Mouse (Mus musculus) liver, embryonic 16.5 days (tissue): ENCODE data around the gene Jmjd6. TPM values are rescaled to one million over a fixed set of nuclear protein-coding genes. Genes with fewer than 3 reads are reported as not detected.

ENCODE experiments used
- ATAC-seq: fragments of 200-750 bp; cut with Nextera tagmentation; 2 replicates; pipeline ENCODE4 v1.8.0; 2017; ENCODE audit warnings: low read depth, mild to moderate bottlenecking, moderate number of reproducible peaks, moderate library complexity
- H3K27ac ChIP-seq: fragments of 300-500 bp; sonication (generic); 2 replicates; pipeline ENCODE4 v1.5.1; 2014; ENCODE audit warnings: mild to moderate bottlenecking, low read length
- H3K27me3 ChIP-seq: fragments of 300-500 bp; sonication (generic); 2 replicates; pipeline ENCODE4 v1.6.1; 2014; ENCODE audit warnings: low read depth, low read length, mixed read lengths; ENCODE audit not compliant: control insufficient read depth, insufficient read depth
- H3K36me3 ChIP-seq: fragments of 300-500 bp; sonication (generic); 2 replicates; pipeline ENCODE4 v1.6.1; 2014; ENCODE audit warnings: mild to moderate bottlenecking; ENCODE audit not compliant: control insufficient read depth, insufficient read depth
- H3K4me1 ChIP-seq: fragments of 300-500 bp; sonication (generic); 2 replicates; pipeline ENCODE4 v1.6.1; 2014; ENCODE audit warnings: low read depth, low read length, mixed read lengths; ENCODE audit not compliant: control insufficient read depth
- H3K4me2 ChIP-seq: fragments of 300-500 bp; sonication (generic); 2 replicates; pipeline ENCODE4 v1.6.1; 2014; ENCODE audit warnings: low read depth, low read length, mixed read lengths
- H3K4me3 ChIP-seq: fragments of 300-500 bp; sonication (generic); 2 replicates; pipeline ENCODE4 v1.5.1; 2014; ENCODE audit warnings: low read depth, mild to moderate bottlenecking, low read length
- H3K9ac ChIP-seq: fragments of 300-500 bp; sonication (generic); 2 replicates; pipeline ENCODE4 v1.6.1; 2014; ENCODE audit warnings: low read depth, low read length
- H3K9me3 ChIP-seq: fragments of 300-500 bp; sonication (generic); replicated peaks from 2 replicates; pipeline ENCODE4 v1.6.1; 2016; ENCODE audit warnings: low read length; ENCODE audit not compliant: control insufficient read depth
- whole genome bisulfite sequencing: fragments of 180-500 bp; shearing (Covaris S2); extraction: QIAGEN DNeasy Blood & Tissue Kit; methylation state at CpG from one replicate; pipeline ENCODE4 v1.1.7; 2014; ENCODE audit not compliant: insufficient replicate concordance; 5-methylcytosine and 5-hydroxymethylcytosine counted together
- polyA plus RNA-seq: library from polyadenylated mRNA; unstranded; fragments of >200 nt; fragmentation: Nextera tagmentation; extraction: Ambion mirVana; gene quantifications from 2 replicates; pipeline ENCODE4 v1.2.1, GENCODE M21; 2015

Gene Jmjd6
- polyA plus RNA-seq, 1 experiment from 2014 or later: 25.4 TPM

DNA sequence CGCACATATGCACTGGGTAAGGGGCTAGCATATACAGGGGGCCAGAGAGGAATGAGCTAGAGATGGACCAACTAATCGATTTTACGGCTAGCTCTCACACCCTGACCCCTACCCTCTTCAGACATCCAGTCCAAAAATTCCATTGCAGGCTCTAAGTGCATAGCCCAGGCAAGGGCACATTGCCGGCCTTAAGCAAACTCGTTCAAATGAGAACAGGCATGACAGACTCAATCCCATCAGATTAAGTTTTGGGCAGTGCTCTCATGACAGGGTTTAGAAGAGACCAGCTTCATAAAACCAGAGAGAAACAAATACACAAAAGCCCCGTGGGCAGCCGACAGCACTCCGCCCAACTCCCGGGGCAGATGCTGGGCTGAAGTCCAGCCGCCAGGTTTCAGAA, 21.0 kb downstream of the Jmjd6 start:
- no peak for ATAC-seq
- no peak overlapping the region for H3K27ac ChIP-seq
- H3K4me3 ChIP-seq: no peak overlapping the region
- 73% methylated on average over 10 of the region's 10 CpGs for WGBS
- peaks cover 10% of the 10 kb centered on the region for H3K27me3 ChIP-seq
- H3K36me3 ChIP-seq: no peaks in the 10 kb centered on the region
- no peaks in the 10 kb centered on the region for H3K4me1 ChIP-seq
- no peak overlapping the region for H3K4me2 ChIP-seq
- H3K9ac ChIP-seq: no peak overlapping the region
- H3K9me3 ChIP-seq: no peaks in the 10 kb centered on the region

DNA sequence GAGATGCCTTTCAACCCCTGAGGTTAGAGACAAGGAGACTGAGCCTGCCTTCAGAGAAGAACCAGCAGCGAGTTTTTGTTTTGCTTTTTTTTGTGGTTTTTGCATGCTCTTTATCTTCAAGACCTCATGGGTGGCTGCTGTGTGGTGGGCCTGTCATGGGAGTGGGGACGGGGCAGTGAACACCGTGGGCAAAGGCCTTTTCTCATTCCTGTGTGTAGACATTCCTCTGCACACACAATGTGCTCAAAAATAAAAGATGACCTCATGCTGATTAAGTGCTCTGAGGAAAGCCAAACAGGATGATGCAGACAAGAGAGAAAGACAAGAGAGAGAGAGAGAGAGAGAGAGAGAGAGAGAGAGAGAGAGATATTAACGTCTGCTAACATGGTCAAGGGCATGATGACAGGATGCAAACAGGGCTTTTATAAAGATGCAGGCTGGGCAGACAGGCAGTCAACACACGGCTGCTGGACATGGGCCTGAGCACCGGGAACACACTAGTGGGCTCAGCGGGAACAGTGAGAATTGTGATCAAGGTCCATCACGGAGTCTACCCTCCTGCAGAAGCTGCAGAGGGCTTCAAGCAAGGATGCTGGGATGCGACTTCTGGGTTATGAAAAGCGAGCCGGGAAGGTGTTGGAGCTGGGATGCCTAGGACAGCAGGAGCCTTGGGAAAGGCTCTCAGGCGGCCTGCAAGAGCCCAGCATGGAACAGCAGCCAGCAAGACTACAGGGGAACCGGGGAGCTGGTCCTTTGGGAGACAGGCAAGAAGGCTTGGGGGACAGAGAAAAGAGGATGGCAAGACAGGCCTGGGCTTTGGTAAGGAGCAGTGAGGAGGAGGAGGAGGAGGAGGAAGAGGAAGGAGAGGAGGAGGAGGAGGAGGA, 21.9 kb downstream of the Jmjd6 start:
- Histone ChIP-seq H3K9me3 (no peaks in the 10 kb centered on the region), H3K4me1 (no peaks in the 10 kb centered on the region), H3K27me3 (peaks cover 1% of the 10 kb centered on the region), H3K27ac (no peak overlapping the region), H3K4me3 (no peak overlapping the region), H3K9ac (no peak overlapping the region), H3K36me3 (no peaks in the 10 kb centered on the region), H3K4me2 (no peak overlapping the region)
- 51% methylated on average over 13 of the region's 13 CpGs for WGBS
- no peak for ATAC-seq

DNA sequence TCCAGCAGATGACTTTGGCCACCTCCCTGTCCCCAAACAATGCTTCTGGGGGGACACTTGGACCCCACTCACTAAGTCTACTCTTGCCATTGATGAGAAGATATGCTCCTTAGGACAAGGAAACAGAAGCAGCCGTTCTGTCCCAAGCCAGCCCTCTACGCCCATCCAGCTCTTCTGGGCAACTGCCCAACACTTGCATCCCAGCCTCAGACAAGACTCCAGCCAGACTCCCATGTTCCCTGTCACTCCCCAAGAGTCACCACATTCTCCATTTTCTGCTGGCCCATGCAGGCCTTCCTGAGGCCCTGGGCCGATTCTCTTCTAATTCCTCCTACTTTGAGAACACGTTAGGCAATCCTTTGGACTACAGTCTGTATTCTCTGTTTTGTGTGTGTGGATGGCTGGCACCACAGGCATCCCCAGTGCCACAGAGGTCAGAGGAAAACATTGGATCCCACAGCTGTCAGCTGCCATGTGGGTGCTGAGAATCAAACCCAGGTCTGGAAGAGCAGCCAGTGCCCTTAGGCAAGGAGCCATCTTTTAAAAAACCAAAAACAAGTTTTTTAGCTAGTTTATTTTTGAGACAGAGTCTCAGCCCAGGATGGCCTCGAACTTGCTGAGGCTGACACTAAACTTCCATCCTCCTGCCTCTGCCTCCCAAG, 23.2 kb downstream of the Jmjd6 start:
- Histone ChIP-seq H3K4me3 (no peak overlapping the region), H3K27me3 (no peaks in the 10 kb centered on the region), H3K27ac (no peak overlapping the region), H3K9me3 (no peaks in the 10 kb centered on the region), H3K9ac (no peak overlapping the region), H3K4me1 (no peaks in the 10 kb centered on the region), H3K4me2 (no peak overlapping the region), H3K36me3 (no peaks in the 10 kb centered on the region)
- no peak for ATAC-seq
- 63% methylated on average over 5 of the region's 5 CpGs for WGBS

DNA sequence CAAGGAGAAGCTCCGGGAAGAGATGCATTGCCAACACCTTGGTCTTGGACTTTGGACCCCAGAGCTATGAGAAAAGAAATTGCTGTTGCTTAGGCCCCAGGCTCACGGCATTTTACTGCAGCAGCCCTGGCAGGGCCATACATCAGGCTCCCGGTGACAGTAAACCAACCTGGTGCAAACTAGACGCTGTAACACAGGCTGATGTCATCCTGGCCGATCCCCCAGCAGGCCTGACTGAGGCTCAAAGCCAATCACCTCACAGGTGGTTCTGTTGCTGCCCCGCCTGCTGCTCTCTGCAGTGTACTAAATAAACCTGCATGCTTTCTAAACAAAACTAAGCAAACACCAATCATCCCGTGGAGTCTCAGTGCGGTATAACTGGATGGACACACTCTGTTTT, 24.5 kb downstream of the Jmjd6 start:
- H3K27ac ChIP-seq: no peak overlapping the region
- no peaks in the 10 kb centered on the region for H3K9me3 ChIP-seq
- no peak overlapping the region for H3K4me2 ChIP-seq
- no peaks in the 10 kb centered on the region for H3K36me3 ChIP-seq
- no peak overlapping the region for H3K9ac ChIP-seq
- no peaks in the 10 kb centered on the region for H3K27me3 ChIP-seq
- ATAC-seq: no peak
- H3K4me3 ChIP-seq: no peak overlapping the region
- H3K4me1 ChIP-seq: no peaks in the 10 kb centered on the region
- 47% methylated on average over 8 of the region's 8 CpGs for WGBS

DNA sequence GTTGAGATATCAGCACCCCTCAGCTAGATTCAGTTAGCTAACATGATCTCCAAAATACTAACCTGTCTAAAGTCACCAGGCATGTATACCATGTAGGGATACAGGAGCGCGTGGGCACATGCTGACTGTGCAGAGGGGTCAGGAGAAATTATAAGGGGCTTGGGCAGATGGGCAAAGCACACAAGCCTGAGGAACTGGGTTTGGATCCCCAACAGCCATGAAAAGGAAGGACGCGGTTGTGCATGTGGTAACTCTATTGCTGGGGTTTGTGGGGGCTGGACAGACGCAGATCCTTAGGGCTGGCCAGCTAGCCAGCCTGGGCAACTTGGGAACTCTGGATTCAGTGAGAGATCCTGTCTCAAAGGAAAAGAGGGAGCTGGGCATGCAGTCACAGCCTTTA, 25.7 kb downstream of the Jmjd6 start:
- WGBS: 79% methylated on average over 5 of the region's 5 CpGs
- no peak overlapping the region for H3K9ac ChIP-seq
- no peak overlapping the region for H3K27ac ChIP-seq
- ATAC-seq: no peak
- no peak overlapping the region for H3K4me2 ChIP-seq
- no peaks in the 10 kb centered on the region for H3K4me1 ChIP-seq
- H3K4me3 ChIP-seq: no peak overlapping the region
- no peaks in the 10 kb centered on the region for H3K27me3 ChIP-seq
- H3K36me3 ChIP-seq: no peaks in the 10 kb centered on the region
- no peaks in the 10 kb centered on the region for H3K9me3 ChIP-seq

DNA sequence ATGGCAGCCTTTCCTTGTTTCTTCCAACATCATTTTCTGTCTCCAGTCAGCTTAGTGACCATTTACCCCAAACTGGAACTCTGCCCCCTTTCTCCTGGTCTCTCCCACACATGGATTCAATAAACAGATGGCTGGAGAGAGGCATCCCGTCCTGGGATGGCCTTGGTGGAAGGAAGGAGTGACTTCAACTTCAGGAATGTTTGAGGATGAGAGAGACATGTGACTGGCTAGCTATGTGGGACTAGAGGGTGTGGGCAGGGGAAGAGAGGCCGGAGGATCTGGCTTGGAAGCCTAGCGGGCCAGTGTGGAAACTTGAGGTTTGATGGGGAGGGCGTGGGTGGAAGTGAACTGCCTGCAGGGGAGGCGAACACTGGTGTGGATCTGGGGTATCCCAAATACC, 26.5 kb downstream of the Jmjd6 start:
- ATAC-seq: no peak
- H3K9me3 ChIP-seq: no peaks in the 10 kb centered on the region
- H3K4me2 ChIP-seq: no peak overlapping the region
- H3K4me3 ChIP-seq: no peak overlapping the region
- no peak overlapping the region for H3K9ac ChIP-seq
- H3K4me1 ChIP-seq: no peaks in the 10 kb centered on the region
- H3K27ac ChIP-seq: no peak overlapping the region
- H3K27me3 ChIP-seq: no peaks in the 10 kb centered on the region
- no peaks in the 10 kb centered on the region for H3K36me3 ChIP-seq
- WGBS: 63% methylated on average over 5 of the region's 5 CpGs

DNA sequence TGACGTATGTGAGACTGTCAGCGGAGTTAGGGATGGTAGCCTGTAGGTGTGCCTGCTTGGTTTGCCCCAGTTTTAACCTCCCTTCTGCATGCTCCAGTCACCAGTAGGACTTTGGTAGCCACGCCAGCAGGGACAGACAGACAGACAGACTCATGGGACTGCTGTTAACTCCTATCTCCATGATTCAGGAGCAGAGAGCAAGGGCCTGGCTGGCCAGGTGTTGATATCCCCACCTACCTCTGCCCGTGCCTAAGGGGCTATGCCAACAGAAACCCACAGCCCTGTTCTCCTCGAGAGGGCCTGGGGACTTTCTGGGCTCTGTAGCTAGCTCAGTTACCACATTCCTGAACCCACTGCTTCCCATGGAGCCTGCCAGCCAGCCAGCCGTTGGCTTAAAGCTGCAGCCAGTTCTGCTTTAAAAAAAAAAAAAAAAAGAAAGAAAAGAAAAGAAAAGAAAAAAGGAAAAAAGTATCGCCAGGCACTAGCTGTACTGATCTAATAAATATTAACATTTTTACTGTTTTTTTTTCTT, 28.3 kb downstream of the Jmjd6 start:
- Histone ChIP-seq H3K4me3 (no peak overlapping the region), H3K9me3 (no peaks in the 10 kb centered on the region), H3K36me3 (no peaks in the 10 kb centered on the region), H3K27ac (no peak overlapping the region), H3K27me3 (no peaks in the 10 kb centered on the region), H3K4me1 (peaks cover 2% of the 10 kb centered on the region; the same call in 1 of the 2 replicates), H3K4me2 (no peak overlapping the region), H3K9ac (no peak overlapping the region)
- no peak for ATAC-seq
- 42% methylated on average over 7 of the region's 7 CpGs for WGBS

DNA sequence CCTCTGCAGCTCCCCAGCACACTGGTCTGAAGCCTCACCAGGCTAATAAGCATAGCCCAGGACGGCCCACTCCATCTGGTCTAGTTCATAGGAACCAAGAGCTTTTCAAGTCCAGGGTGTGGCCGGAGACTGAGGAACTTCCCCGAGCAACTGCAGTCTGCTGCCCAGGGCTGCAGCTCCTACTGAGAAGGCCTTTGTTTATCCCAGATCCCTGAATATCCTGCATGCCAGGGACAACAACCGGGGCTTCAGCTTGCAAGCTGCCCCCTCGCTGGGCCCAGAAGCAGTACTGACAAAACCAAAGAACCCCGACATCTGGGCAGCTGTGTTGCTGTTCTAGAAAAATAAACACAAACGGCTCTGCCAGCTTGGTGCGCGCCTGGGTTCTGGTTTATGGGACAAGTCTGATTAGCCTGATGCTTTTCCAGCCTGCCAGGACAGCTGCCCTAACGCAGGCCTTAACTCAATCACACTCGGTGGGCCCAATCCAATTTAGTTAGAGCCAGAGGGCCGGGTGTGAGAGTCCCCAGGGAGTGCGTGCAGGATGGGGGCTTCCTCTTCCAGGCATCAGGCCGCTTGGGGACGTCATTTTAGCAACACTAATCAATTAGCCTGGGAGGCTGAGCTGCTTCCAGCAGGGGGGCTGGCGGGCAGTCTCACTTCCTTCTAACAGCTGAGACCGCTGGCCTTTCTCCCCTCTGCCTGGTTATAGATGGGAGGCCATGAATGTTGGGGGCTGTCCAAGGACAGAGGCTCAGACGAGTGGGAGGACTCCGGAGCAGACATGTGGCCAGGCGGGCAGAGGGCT, 29.0 kb downstream of the Jmjd6 start:
- Histone ChIP-seq H3K36me3 (no peaks in the 10 kb centered on the region), H3K27me3 (no peaks in the 10 kb centered on the region), H3K4me2 (no peak overlapping the region), H3K4me3 (no peak overlapping the region), H3K27ac (0 out of 2 replicates have a peak overlapping the region, but pooled peaks have one; percentile 19), H3K4me1 (peaks cover 2% of the 10 kb centered on the region; the same call in 1 of the 2 replicates), H3K9ac (no peak overlapping the region), H3K9me3 (no peaks in the 10 kb centered on the region)
- ATAC-seq: no peak
- WGBS: 36% methylated on average over 20 of the region's 20 CpGs
